Mouse (Mus musculus): Measurements from ENCODE around the gene Ccr1.
"Not testable (repeated sequence)": the region's sequence is repeated elsewhere in the genome, so short reads cannot be mapped to it uniquely, and the experiment has no call there.

Gene Ccr1

DNA sequence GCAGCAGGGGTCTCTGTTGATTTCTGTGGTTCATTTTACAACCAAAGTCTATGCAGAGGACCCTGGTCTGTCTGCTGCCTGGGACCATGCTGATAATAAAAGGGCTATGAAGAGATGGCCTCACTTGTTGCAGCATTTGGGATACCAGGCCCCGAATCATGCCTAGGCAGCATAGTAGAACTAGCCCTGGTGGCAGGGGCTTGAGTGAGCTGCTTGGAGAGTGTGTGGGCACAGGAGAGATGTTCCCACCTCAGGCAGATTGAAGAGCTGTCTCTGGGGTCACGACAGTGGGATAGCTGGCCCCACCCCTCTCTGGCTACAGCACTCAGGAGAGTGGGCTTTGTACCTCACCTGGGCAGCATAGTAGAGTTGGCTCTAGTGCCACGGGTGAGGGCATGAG lies 38.0 kb downstream of the Ccr1 start:
- ChIA-PET CTCF (no interaction called here), POLR2A (no interaction called here)

DNA sequence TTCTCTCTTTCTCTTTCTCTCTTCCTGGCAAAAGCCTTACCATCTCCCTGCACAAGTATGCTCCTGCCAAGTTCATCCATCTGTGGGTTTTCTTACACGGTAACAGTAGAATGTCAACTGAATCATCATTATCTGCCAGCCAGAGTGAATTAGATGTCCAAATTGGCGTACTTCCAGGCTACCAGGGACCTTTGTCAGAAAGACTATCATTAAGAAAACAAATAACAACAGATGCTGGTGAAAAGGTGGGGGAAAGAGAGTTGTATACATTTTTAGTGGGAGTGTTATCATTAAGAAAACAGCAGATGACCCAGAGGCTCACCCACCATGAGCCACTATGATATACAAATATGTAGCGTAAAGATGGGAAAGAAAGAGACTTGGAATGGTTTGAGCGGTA lies 38.6 kb downstream of the Ccr1 start:
- CTCF ChIA-PET = no interaction called here
- POLR2A ChIA-PET = no interaction called here

DNA sequence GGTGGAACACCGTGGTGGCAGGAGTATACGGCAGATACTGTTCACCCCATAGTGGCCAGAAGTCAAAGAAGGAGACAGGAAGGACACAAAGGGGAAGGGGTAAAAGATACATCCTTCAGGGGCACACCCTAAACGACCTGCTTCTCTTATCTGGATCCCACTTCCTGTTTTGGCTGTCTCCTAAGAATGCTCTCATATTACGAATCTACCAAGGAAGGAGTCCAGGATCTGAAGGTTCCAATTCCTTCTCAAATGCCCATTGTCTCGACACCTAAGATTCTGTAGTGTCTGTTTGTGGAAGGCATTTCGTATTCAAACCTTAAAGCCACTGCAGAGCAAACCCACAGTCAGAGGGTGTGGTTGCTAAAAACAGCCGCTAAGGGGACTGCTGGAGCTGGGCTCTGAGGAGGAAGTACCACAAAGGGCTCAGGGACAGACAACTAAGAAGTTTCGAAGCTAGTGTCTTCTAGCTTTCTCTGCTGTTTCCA lies 39.7 kb downstream of the Ccr1 start:
- ChIA-PET POLR2A (interaction anchor here in 2 of 4 experiments (1.0 to 2.0 kb wide), 2 partner anchors 77 to 353 kb away, joined by 3 to 10 read pairs; partner anchors contain the start of gene Fyco1 (in 1 of the 2)), CTCF (interaction anchor here in 2 of 4 experiments (1.1 to 1.2 kb wide), 2 partner anchors 105 to 547 kb away, joined by 3 read pairs; no protein-coding TSS in a partner anchor)

DNA sequence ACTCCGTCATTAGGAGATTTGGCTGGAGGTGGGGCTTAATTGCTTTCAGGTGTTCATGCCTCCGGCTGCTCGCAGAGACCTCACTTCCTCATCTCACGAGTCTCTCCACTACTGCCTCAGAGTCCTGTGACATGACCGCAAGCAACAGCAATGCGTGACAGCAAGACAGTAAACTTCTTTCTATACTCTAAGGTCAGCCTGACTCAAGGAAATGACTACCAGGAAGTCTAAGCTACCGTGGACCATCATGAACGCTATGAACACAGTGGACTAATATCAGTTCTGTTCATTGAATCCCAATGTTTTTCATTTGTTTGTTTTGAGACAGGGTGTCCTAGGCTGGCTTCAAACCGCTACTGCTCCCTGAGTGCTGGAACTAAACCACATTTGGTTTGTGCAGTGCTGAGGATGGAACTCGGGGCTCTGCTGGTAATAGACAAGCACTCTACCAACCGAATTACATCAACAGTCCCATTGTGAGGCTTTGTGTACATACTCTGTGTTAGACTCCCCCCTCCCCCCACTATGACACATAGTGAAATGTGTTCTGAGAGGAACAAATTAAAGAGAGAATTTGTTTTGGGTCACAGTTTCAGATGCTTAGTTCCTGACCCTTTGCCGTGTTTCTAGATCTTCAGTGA lies 40.3 kb downstream of the Ccr1 start:
- CTCF ChIA-PET = interaction anchor here in 3 of 4 experiments (1.1 to 1.3 kb wide), 3 partner anchors 106 to 547 kb away, joined by 3 read pairs; no protein-coding TSS in a partner anchor
- POLR2A ChIA-PET = interaction anchor here in 3 of 4 experiments (0.7 to 2.0 kb wide), 9 partner anchors 8 to 548 kb away, joined by 3 to 10 read pairs (median 3); partner anchors contain the start of genes Fyco1 (in 1 of the 3) and Ppp2r3d (in 1 of the 3)

DNA sequence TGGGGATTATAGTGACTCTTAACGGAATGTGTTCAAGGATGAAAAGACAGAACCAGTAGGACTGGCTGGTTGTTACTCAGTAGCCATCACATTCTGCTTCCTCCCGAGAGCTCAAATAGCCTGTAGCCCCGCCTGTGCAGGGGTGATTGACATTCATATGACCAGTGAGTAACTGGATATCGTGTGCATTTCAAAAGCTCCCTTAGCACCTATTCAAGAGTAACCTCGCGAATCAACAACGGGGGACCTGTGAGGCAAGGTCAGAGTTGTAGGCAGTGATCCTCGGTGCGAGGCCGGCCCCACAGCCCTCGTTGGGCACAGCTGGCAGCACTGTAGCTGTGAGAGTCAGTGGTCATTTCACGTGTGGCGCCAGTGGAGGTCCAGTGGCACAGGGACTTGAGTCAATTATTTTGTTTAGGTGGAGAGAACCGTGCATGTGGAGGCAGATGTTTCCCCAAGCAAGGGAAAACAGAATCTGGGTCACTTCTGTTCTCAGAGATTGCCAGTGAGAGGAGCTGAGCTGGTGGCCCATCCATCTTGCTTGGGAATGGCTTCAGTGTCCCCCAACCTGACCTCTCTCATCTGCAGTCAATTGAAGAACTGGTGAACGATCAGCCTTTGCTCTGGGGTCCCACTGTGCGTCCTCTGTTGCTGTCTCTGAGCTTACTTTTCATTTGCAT lies 41.1 kb downstream of the Ccr1 start:
- POLR2A ChIA-PET = interaction anchor here in 3 of 4 experiments (0.7 to 2.0 kb wide), 12 partner anchors 9 to 561 kb away, joined by 3 to 10 read pairs (median 4); partner anchors contain the start of genes Fyco1 (in 1 of the 3), Lars2 (in 1 of the 3) and Ppp2r3d (in 1 of the 3)
- CTCF ChIA-PET = interaction anchor here in 2 of 4 experiments (0.5 to 1.3 kb wide), 4 partner anchors 167 to 201 kb away, joined by 3 read pairs; no protein-coding TSS in a partner anchor

DNA sequence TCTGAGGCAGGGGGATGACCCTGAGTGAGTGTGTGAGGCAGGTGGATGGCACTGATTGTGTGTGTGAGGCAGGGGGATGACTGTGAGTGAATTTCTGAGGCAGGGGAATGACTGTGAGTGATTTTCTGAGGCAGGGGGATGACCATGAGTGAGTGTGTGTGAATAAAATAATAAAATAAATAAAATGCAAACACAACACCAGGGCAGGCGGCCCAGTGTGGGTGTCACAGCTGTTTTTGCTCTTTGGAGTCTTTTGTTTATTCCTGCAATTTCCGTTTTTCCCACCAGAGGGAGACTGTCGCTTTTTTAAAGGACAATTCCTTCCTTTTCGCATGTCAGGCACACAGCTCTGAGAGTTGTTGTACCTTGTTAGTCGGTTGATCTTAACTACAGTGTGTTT lies 42.5 kb downstream of the Ccr1 start:
- CTCF ChIA-PET = interaction anchor here in 3 of 4 experiments (0.6 to 1.1 kb wide), 7 partner anchors 16 to 325 kb away, joined by 3 read pairs; no protein-coding TSS in a partner anchor
- POLR2A ChIA-PET = not testable (repeated sequence)

DNA sequence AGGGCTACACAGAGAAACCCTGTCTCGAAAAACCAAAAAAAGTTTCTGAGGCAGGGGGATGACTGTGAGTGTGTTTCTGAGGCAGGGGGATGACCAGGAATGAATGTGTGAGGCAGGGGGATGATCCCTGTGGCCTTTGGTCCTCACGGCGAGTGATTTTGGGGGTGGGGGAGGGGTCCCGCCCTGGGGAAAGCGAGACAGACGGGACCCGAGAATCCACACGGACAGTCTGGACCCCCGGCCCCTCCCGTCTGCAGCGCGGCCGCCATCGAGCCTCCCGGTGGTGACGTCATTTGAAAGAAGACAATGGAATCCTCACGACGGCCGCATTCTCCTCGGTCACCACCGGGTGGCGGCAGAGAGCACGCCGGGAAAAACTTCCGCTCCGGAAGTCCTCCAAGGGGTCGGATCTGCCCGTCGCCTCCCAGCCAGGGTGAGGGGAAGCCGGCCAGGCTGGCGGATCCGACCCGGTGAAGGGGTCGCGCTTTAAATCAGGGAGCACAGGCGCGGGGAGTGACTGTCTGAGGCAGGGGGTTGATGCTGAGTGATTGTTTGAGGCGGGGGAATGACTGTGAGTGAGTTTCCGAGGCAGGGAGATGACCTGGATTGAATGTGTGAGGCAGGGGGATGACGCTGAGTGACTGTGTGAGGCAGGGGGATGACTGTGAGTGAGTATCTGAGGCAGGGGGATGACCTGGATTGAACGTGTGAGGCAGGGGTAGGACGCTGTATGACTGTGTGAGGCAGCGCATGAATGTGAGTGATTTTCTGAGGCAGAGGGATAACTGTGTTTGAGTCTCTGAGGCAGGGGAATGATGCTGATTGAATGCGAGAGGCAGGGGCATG lies 43.2 kb downstream of the Ccr1 start:
- POLR2A ChIA-PET = interaction anchor here in 2 of 4 experiments (0.9 to 1.1 kb wide), 4 partner anchors 9 to 514 kb away, joined by 3 to 11 read pairs (median 4); partner anchors contain the start of gene Fyco1 (in 1 of the 2)
- CTCF ChIA-PET = interaction anchor here in 3 of 4 experiments (0.6 to 1.1 kb wide), 6 partner anchors 17 to 1662 kb away, joined by 3 read pairs; no protein-coding TSS in a partner anchor

DNA sequence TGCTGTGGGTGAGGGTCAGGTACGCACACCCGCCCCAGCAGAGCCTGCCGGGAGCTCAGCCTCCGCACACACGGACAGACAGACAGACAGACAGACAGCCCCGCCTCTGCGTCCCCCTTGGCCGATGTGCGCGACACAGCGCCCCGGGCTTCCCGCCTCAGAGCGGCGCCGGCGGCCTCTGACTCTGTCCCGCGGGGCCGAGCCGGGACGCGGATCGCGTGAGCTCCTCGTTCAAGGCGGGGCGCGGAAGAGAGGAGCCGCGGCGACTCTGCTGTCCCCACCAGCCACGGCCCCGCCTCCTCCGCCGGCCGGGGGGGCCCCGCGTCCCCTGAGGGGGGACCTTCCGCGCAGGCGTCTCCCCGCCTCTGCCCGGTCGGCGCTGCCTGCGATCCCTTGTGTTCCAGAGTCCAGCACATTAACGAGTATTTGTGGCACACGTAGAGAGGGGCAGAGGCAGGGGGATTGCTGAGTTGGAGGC lies 43.9 kb downstream of the Ccr1 start:
- ChIA-PET CTCF (interaction anchor here in 2 of 4 experiments (0.6 kb wide), 2 partner anchors 515 to 1661 kb away, joined by 3 read pairs; no protein-coding TSS in a partner anchor), POLR2A (interaction anchor here in 3 of 4 experiments (0.6 to 1.1 kb wide), 8 partner anchors 9 to 515 kb away, joined by 3 to 11 read pairs (median 4); partner anchors contain the start of gene Fyco1 (in 1 of the 3))

DNA sequence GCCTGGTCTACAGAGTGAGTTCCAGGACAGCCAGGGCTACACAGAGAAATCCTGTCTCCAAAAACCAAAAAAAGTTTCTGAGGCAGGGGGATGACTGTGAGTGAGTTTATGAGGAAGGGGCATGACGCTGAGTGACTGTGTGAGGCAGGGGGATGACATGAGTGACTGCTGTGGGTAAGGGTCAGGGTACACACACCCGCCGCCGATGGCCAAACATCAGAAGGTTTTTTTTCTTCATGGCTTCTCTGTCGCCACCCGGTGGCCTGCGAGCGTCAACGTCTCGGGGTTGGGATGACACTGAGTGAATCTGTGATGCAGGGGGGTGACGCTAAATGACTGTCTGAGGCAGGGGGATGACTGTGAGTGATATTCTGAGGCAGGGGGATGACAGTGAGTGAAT lies 44.5 kb downstream of the Ccr1 start:
- ChIA-PET POLR2A (interaction anchor here in 3 of 4 experiments (0.6 to 1.1 kb wide), 7 partner anchors 41 to 516 kb away, joined by 3 to 11 read pairs (median 3); partner anchors contain the start of gene Fyco1 (in 1 of the 3)), CTCF (interaction anchor here in 1 of 4 experiments (0.6 kb wide), 1 partner anchor 515 kb away, joined by 3 read pairs; no protein-coding TSS in a partner anchor)

DNA sequence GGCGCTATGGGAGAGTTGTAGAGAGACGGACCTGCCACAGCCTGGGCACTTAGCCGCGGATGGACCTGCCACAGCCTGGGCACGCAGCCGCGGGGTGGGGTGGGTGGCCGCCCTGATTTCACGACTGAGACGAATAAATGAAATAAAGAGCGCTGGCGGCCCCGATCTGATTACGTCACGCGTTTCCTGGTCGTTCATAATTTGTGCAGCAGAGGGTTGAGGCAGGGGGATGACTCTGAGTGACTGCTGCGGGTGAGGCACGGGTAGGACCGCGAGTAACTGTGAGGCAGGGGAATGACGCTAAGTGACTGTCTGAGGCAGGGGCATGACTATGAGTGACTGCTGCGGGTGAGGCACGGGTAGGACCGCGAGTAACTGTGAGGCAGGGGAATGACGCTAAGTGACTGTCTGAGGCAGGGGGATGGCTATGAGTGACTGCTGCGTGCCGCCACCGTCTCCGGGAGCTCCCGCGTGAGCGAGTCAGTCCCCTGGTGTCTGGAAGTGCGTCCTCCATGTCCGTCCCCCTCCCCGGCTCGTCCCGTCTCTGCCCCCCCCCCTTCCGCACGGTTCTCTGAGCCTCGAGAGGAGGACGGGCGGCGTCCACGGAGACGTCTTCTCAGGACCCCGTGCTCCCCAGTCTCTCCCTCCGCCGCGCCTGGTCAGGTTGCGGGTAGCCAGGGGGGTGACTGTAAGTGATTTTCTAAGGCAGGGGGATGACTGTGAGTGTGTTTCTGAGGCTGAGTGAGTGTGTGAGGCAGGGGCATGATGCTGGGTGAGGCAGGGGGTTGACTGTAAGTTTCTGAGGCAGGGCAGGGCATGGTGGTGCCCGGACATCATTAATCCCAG lies 45.1 kb downstream of the Ccr1 start:
- POLR2A ChIA-PET = no interaction called here
- CTCF ChIA-PET = no interaction called here
